Mouse (Mus musculus): ENCODE results near the gene Mecom.

- TF ChIP-seq CTCF (IDR thresholded peaks at IDR 0.05; ENCODE audit: borderline replicate concordance, extremely low read depth, insufficient read depth, insufficient read length) (no peak), POLR2A (IDR thresholded peaks at IDR 0.05; ENCODE audit: borderline replicate concordance, extremely low read depth, insufficient read depth, insufficient read length, poor library complexity, severe bottlenecking) (no peak)
These were observed 36.7 kb downstream of the Mecom start for GRCm38 (mm10) chr3:30511062-30511640.

Measured in brain, embryonic 14.5 days (tissue).